Mouse (Mus musculus) lung, postnatal 0 days (tissue): ENCODE results near the gene Tm4sf5.

ENCODE experiments used
- CTCF ChIP-seq: IDR thresholded peaks from 2 replicates; pipeline ENCODE4 v1.5.1; 2016; ENCODE audit warnings: antibody characterized with exemption, mild to moderate bottlenecking
- EP300 ChIP-seq: IDR thresholded peaks from 2 replicates; pipeline ENCODE4 v1.6.1; 2016; ENCODE audit warnings: antibody characterized with exemption, mild to moderate bottlenecking, control low read depth

- TF ChIP-seq CTCF = no peak
- TF ChIP-seq EP300 = no peak
Observed at GRCm38 (mm10) chr11:70511825-70512224, 6.8 kb downstream of the Tm4sf5 start.
